Mouse (Mus musculus) liver, embryonic 16.5 days (tissue): ENCODE measurements around the gene Theg. TPM values are rescaled to one million over a fixed set of nuclear protein-coding genes. Genes with fewer than 3 reads are reported as not detected.

Experiments
- ATAC-seq: fragments of 200-750 bp; cut with Nextera tagmentation; 2 replicates; pipeline ENCODE4 v1.8.0; 2017; ENCODE audit warnings: low read depth, mild to moderate bottlenecking, moderate number of reproducible peaks, moderate library complexity
- H3K27ac ChIP-seq: fragments of 300-500 bp; sonication (generic); 2 replicates; pipeline ENCODE4 v1.5.1; 2014; ENCODE audit warnings: mild to moderate bottlenecking, low read length
- H3K27me3 ChIP-seq: fragments of 300-500 bp; sonication (generic); 2 replicates; pipeline ENCODE4 v1.6.1; 2014; ENCODE audit warnings: low read depth, low read length, mixed read lengths; ENCODE audit not compliant: control insufficient read depth, insufficient read depth
- H3K36me3 ChIP-seq: fragments of 300-500 bp; sonication (generic); 2 replicates; pipeline ENCODE4 v1.6.1; 2014; ENCODE audit warnings: mild to moderate bottlenecking; ENCODE audit not compliant: control insufficient read depth, insufficient read depth
- H3K4me1 ChIP-seq: fragments of 300-500 bp; sonication (generic); 2 replicates; pipeline ENCODE4 v1.6.1; 2014; ENCODE audit warnings: low read depth, low read length, mixed read lengths; ENCODE audit not compliant: control insufficient read depth
- H3K4me2 ChIP-seq: fragments of 300-500 bp; sonication (generic); 2 replicates; pipeline ENCODE4 v1.6.1; 2014; ENCODE audit warnings: low read depth, low read length, mixed read lengths
- H3K4me3 ChIP-seq: fragments of 300-500 bp; sonication (generic); 2 replicates; pipeline ENCODE4 v1.5.1; 2014; ENCODE audit warnings: low read depth, mild to moderate bottlenecking, low read length
- H3K9ac ChIP-seq: fragments of 300-500 bp; sonication (generic); 2 replicates; pipeline ENCODE4 v1.6.1; 2014; ENCODE audit warnings: low read depth, low read length
- H3K9me3 ChIP-seq: fragments of 300-500 bp; sonication (generic); replicated peaks from 2 replicates; pipeline ENCODE4 v1.6.1; 2016; ENCODE audit warnings: low read length; ENCODE audit not compliant: control insufficient read depth
- WGBS: fragments of 180-500 bp; shearing (Covaris S2); extraction: QIAGEN DNeasy Blood & Tissue Kit; methylation state at CpG from one replicate; pipeline ENCODE4 v1.1.7; 2014; ENCODE audit not compliant: insufficient replicate concordance; 5-methylcytosine and 5-hydroxymethylcytosine counted together
- polyA plus RNA-seq: library from polyadenylated mRNA; unstranded; fragments of >200 nt; fragmentation: Nextera tagmentation; extraction: Ambion mirVana; gene quantifications from 2 replicates; pipeline ENCODE4 v1.2.1, GENCODE M21; 2015

Theg gene
- polyA plus RNA-seq, 1 experiment from 2014 or later = not detected

GRCm38 (mm10) chr10:79615860-79616259 lies 28.7 kb upstream of the Theg start:
- Histone ChIP-seq H3K9me3 (no peaks in the 10 kb centered on the region), H3K36me3 (no peaks in the 10 kb centered on the region), H3K4me2 (no peak overlapping the region), H3K9ac (no peak overlapping the region), H3K4me3 (no peak overlapping the region), H3K27ac (no peak overlapping the region), H3K4me1 (peaks cover 4% of the 10 kb centered on the region; the same call in 1 of the 2 replicates), H3K27me3 (peaks cover 33% of the 10 kb centered on the region)
- 12% methylated on average over 8 of the region's 8 CpGs for WGBS
- no peak for ATAC-seq

DNA sequence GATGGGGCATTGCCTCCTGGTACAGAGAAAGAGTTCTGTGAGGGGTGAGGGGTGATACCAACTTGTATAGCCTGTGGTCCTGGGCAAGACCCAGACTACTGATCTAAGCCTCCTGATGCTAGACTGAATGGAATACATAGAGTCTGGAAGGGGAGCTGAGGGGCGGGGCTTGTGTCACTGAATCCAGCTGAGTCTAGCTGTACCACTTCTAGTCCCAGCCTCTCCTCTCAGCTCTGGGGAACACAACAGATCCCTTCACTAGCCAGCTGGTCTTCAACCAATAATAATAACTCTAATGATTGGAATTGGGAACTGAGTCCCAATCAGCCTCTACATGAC lies 27.1 kb upstream of the Theg start:
- no peak overlapping the region for H3K4me2 ChIP-seq
- H3K27ac ChIP-seq = no peak overlapping the region
- H3K36me3 ChIP-seq = no peaks in the 10 kb centered on the region
- H3K27me3 ChIP-seq = peaks cover 33% of the 10 kb centered on the region
- ATAC-seq = no peak
- WGBS = 54% methylated on average over 1 of the region's 1 CpGs
- H3K9ac ChIP-seq = no peak overlapping the region
- no peak overlapping the region for H3K4me3 ChIP-seq
- no peaks in the 10 kb centered on the region for H3K9me3 ChIP-seq
- peaks cover 4% of the 10 kb centered on the region; the same call in 1 of the 2 replicates for H3K4me1 ChIP-seq

DNA sequence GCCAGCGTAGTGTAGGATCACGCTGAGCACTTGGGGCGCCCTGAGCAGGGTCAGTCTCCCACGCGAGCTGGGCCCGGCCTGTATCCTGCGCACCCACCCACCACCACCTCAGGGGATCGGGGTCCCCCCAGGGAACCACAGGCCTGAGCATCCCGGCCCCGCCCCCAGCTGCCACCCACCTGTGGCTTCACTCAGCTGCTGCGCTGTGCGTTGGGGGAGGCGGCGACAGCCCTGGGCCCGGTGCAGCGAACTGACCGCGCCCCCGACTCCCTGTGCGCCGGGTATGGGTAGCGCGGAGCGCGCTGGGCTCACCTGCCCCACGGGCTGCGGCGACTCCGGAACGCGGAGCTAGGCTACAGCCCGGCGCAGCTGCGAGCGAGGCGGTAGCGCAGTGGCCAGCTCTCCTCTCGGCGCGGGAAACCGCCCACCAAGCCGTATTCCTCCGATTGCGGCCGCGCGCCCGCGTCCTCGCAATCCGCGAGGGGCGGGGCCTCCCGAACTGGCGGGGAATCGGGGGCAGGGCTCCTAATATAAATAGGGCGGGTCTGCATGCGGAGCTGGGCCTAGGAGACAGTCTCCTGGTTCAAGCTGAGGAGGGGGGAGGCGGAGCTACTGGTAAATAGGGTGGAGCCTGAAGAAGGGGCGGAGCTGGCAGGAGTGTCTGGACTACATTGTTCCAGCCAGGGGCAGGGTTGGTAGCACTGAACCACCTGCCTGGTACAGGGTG lies 26.6 kb upstream of the Theg start, which contains the start of gene C2cd4c:
TSS of gene C2cd4c (minus strand) at position 448 of the 727 bp plus-strand sequence.
- Histone ChIP-seq H3K9ac (no peak within 1 kb of the TSS), H3K36me3 (no peaks in the 10 kb centered on the region), H3K4me2 (peak within 1 kb of the TSS; percentile 74), H3K9me3 (no peaks in the 10 kb centered on the region), H3K4me3 (peak within 1 kb of the TSS; percentile 52), H3K27ac (no peak within 1 kb of the TSS), H3K27me3 (peaks cover 33% of the 10 kb centered on the region), H3K4me1 (peaks cover 4% of the 10 kb centered on the region; the same call in 1 of the 2 replicates)
- WGBS = 2% methylated on average over 55 of the region's 60 CpGs
- peak; percentile 72 for ATAC-seq

GRCm38 (mm10) chr10:79612192-79613135 lies 25.3 kb upstream of the Theg start:
- Histone ChIP-seq H3K27me3 (peaks cover 33% of the 10 kb centered on the region), H3K4me1 (peaks cover 4% of the 10 kb centered on the region; the same call in 1 of the 2 replicates), H3K4me2 (no peak overlapping the region), H3K36me3 (no peaks in the 10 kb centered on the region), H3K27ac (no peak overlapping the region), H3K9ac (no peak overlapping the region), H3K4me3 (no peak overlapping the region), H3K9me3 (no peaks in the 10 kb centered on the region)
- ATAC-seq = no peak
- 11% methylated on average over 50 of the region's 51 CpGs for WGBS

DNA sequence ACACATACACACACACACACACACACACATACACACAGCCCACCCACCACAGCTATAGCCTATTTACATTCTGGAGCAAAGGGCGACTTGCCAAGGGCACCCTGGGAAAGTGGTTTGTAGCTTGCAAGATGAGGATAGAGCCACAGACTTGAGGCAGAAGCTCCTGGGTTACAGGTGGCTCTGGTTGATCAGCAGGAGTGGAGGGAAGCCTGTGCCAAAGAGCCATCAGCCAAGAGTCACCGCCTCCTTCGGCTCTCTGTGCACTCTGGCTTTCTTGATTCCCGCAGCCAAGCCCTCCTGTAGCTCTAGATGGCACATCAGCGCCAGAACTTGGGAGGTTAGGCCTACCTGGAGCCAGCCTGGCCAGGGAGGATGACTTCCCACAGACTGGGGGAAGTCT lies 24.2 kb upstream of the Theg start:
- Histone ChIP-seq H3K27ac (no peak overlapping the region), H3K9ac (no peak overlapping the region), H3K36me3 (no peaks in the 10 kb centered on the region), H3K4me3 (no peak overlapping the region), H3K4me2 (no peak overlapping the region), H3K9me3 (no peaks in the 10 kb centered on the region), H3K4me1 (peaks cover 4% of the 10 kb centered on the region; the same call in 1 of the 2 replicates), H3K27me3 (peaks cover 33% of the 10 kb centered on the region)
- ATAC-seq = no peak
- WGBS = 26% methylated on average over 5 of the region's 5 CpGs

DNA sequence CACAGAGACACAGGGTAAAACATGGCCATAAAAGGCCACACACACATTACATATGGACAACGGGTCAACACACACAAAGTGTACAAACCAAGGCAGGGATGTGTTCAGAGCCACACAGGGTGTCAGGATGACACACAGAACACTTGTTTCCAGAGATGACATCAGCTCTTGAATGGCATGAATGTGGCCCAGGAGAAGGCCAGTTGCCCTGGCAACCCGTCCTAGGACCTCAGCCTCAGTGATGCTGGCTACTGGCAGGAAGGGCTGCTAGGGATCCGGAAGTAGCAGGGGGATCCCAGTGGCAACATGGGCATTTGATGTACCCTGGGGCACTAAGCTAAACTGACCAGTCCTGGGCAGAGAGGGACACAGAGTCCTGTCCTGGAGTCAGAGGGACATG lies 22.1 kb upstream of the Theg start:
- Histone ChIP-seq H3K27me3 (peaks cover 30% of the 10 kb centered on the region), H3K36me3 (no peaks in the 10 kb centered on the region), H3K4me3 (no peak overlapping the region), H3K9me3 (no peaks in the 10 kb centered on the region), H3K9ac (no peak overlapping the region), H3K4me2 (no peak overlapping the region), H3K27ac (no peak overlapping the region), H3K4me1 (peaks cover 4% of the 10 kb centered on the region; the same call in 1 of the 2 replicates)
- WGBS = 57% methylated on average over 3 of the region's 3 CpGs
- no peak for ATAC-seq

DNA sequence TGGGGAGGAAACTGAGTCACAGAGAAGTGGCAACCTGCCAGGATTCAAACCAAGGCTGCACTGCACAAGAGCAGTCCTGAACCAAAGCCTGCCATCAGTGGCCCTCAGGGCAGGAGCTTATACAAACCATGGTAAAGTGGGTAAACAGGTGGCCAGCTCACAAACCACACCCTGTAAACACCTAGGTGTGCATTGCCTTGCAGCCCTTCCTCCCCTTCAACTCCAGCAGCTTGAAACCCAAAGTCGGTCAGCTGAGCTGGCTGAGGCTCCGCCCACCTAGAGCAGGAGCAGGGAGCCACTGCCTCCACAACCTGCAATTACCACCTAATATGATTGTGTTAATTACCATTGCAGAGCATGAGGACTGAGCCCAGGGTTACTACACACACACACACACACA lies 20.8 kb upstream of the Theg start:
- Histone ChIP-seq H3K9me3 (no peaks in the 10 kb centered on the region), H3K36me3 (no peaks in the 10 kb centered on the region), H3K4me3 (no peak overlapping the region), H3K27me3 (peaks cover 16% of the 10 kb centered on the region), H3K4me2 (no peak overlapping the region), H3K27ac (no peak overlapping the region), H3K9ac (no peak overlapping the region), H3K4me1 (no peaks in the 10 kb centered on the region)
- 25% methylated on average over 2 of the region's 2 CpGs for WGBS
- no peak for ATAC-seq

GRCm38 (mm10) chr10:79606537-79606936 lies 19.4 kb upstream of the Theg start:
- Histone ChIP-seq H3K4me2 (no peak overlapping the region), H3K4me3 (no peak overlapping the region), H3K9me3 (no peaks in the 10 kb centered on the region), H3K4me1 (no peaks in the 10 kb centered on the region), H3K36me3 (no peaks in the 10 kb centered on the region), H3K27ac (no peak overlapping the region), H3K27me3 (peaks cover 3% of the 10 kb centered on the region), H3K9ac (no peak overlapping the region)
- 43% methylated on average over 4 of the region's 4 CpGs for WGBS
- no peak for ATAC-seq

DNA sequence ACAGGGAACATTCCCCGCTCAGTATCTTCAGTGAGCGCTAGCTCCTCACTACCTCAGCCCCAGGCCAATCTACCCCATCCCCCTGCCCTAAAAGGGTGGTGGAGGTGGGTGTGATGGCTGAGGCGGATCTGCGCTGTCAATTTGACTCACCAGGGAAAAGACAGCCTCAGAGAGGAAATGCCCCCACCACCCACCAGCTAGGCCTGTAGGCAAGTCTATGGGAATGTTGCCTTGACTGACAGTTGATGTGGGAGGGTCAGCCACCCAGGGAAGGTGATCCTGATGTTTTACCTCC lies 10.8 kb upstream of the Theg start:
- ATAC-seq = no peak
- Histone ChIP-seq H3K9ac (no peak overlapping the region), H3K27ac (no peak overlapping the region), H3K4me1 (no peaks in the 10 kb centered on the region; the same call in 1 of the 2 replicates), H3K4me3 (no peak overlapping the region), H3K4me2 (no peak overlapping the region), H3K9me3 (no peaks in the 10 kb centered on the region), H3K36me3 (no peaks in the 10 kb centered on the region), H3K27me3 (no peaks in the 10 kb centered on the region)
- 59% methylated on average over 4 of the region's 4 CpGs for WGBS
